Mouse (Mus musculus) spleen, embryonic (tissue): Measurements from ENCODE around the gene Rbm14.
"Not testable (repeated sequence)": the region's sequence is repeated elsewhere in the genome, so short reads cannot be mapped to it uniquely, and the experiment has no call there.

Experiments used
- CTCF ChIA-PET: fragments of 350-600 bp; sonication (Branson Sonifier 250); formaldehyde crosslinking; loops from one replicate; lab custom pipeline; 2022; lab: Charles Lee

Rbm14 gene

DNA sequence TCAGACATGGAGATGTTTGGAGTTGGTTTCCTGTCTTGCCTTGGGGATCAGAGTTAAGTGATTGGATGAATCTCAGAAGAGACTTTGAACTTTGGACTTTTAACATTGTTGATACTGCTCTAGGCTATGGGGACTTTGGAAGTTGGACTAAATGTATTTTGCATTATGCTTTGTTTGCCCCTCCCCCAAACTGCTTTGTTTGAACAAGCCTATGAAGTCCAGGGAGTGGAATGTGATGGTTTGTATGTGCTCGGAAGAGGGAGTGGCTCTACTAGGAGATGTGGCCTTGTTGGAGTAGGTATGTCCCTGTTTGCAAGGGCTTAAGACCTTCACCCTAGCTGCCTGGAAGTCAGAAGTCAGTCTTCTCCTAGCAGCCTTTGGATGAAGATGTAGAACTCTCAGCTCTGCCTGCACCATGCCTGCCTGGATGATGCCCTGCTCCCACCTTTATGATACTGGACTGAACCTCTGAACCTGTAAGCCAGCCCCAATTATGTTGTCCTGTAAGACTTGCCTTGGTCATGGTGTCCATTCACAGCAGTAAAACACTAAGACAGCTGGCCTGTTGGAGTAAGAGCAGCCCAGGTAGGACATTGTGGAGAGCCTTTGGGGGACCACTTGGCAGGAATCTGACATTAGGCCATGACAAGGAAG is 5.9 kb upstream of the Rbm14 start:
- CTCF ChIA-PET = no interaction called here

DNA sequence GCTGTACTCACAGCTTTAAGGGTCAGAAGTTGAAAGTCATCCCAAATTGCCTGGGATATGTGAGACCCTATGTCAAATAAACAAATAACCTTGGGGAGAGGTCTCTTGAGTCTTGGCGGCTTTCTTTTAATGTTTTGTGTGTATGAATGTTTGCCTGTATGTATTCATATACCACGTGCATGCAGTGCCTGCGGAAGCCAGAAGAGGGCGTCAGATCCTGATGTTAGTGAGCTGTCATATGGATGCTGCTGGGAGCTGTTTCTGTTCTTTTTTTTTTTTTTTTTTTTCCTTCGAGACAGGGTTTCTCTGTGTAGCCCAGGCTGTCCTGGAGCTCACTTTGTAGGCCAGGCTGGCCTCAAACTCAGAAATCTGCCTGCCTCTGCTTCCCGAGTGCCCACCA is 1.6 kb upstream of the Rbm14 start:
- CTCF ChIA-PET = no interaction called here

DNA sequence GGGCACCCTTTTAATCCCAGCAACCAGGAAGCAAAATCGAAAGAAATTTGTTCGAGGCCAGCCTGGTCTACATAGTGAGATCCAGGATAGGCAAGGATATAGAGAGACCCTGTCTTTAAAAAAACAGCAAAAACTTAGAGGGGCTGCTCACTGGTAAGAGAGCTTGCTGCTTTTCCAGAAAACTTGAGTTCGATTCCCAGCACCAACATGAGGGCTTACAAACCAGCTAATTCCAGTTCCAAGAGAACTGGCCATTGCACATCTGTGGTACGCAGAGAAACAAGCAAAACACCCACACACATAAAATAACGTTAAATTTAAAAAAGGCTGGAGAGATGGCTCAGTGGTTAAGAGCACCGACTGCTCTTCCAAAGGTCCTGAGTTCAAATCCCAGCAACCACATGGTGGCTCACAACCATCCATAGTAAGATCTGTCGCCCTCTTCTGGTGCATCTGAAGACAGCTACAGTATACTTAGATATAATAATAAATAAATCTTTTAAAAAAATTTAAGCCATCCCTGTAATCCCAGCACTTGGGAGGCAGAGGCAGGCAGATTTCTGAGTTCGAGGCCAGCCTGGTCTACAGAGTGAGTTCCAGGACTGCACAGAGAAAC is 1.0 kb upstream of the Rbm14 start:
- CTCF ChIA-PET = not testable (repeated sequence)

DNA sequence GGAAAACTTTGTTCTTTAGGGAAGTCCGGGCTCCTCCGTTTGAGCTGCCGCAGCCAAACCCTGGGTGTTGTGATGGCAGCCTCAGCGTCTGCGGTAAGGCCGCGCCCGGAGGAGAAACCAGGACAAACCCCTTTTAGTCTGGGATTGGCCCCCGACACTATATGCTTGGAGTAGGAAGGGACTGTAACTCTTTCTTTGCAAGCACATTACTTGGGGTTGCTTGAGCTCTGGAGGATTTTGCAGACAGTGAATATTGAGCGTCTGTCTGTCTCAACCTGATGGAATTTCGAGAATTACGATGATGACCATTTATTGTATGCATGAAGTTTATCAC is 442 bp upstream of the Rbm14 start:
- CTCF ChIA-PET = no interaction called here

DNA sequence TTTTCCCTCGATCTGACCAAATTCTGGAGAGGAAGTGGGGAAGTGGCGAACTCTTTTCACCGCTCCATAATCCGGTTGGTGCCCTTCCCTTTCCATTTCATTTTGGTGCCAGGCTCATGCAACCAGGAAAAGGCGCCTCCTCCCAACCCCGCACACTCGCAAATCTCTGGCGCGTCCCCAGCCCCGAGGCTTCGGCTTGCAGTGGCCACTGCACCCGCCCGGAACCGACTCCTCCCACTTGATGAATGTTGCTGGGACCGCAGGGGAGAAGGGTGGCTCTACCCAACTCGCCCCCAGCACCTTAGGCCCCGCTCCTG is 730 bp downstream of the Rbm14 start:
- CTCF ChIA-PET = interaction anchor here (0.6 kb wide), 1 partner anchor 1603 kb away, joined by 4 read pairs; no protein-coding TSS in a partner anchor

DNA sequence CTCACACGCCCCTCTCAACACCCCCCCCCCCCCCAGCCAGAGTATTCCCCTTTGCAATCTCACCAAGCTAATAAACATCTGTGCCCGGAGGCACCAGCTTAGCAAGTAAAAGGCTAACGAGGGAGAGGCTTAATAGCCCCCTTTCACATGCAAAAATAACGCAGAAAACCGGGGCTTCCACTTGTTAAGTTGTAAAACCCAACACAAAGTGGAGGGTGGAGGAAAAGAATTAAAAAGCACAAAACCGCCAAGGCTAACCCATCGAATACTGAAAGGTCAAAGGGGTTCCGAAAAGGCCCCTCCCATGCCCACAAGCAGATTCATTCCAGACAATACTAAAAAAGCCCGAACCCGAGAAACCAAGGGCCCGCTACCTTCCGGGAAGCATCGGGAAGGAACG is 1.1 kb downstream of the Rbm14 start:
- CTCF ChIA-PET = interaction anchor here (0.6 kb wide), 2 partner anchors 174 to 1604 kb away, joined by 4 to 5 read pairs; no protein-coding TSS in a partner anchor

DNA sequence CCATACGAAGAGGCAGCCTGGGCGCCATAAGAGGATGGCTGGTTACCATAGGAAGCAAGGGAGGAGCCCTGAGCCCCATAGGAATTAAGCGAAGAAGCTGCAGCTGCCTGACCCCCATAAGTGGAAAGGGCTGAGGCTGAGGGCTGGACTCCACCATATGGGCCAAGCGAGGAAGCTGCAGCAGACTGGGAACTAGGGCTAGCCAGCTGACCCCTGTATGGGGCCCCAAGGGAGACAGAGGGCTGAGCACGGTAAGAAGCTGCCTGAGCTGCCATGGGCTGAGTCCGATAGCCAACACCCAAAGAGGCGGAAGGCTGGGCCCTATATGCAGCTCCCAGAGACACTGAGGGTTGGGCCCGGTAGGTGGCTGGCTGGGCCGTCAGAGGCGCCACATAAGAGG is 8.2 kb downstream of the Rbm14 start:
- CTCF ChIA-PET = no interaction called here

DNA sequence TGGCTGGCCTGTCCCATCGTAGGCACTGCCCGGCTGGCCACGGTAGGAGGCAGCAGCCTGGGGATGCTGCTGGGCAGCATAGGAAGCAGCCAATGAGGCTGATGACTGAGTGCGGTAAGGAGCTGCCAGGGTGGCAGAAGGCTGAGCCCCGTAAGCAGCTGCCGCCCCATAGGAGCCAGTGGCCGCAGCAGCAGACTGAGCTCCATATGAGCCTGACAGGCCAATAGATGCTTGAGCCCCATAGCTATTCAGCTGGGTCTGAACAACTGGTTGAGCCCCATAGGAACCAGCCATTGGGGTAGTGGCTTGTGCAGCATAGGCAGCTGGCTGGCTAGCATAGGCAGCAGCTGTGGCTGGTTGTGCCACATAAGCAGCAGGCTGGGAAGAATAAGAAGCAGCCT is 8.7 kb downstream of the Rbm14 start:
- CTCF ChIA-PET = no interaction called here

DNA sequence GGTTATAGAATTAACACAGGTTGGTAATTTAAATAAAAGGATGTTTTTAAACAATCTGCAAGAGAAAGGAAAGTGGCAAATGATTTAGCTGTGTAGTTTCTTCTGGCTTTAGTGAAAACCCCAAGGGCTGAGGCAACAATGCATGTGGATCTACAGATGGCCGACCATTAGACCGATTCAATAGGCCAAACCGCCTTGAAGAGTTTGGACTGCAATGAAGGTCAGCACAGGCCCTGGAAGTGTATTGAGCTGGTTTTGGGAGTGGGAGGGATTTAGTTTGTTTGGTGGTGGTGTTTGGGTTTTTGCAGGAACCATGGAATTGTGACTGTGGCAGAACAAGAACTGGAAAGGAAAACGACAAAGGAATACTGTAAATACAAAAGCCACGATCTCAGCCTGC is 12.4 kb downstream of the Rbm14 start:
- CTCF ChIA-PET = no interaction called here

DNA sequence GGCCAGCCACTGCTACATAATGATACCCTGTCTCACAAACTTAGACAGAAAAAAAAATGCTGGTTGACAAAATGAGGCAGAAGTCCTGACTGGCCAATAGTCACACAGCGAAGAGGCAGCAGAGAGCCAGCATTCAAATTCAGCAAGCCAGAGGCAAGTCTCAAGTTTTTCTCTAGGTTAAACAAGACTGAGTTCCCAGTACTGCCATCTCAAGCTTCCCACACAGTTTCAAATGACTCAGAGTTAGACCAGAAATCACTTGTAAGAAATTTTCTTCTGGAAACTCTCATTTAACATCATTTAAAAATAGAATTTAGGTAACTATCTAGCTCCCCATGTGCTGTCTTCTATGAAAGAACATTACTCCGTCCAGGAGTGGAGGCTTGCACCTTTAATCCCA is 13.6 kb downstream of the Rbm14 start:
- CTCF ChIA-PET = no interaction called here

DNA sequence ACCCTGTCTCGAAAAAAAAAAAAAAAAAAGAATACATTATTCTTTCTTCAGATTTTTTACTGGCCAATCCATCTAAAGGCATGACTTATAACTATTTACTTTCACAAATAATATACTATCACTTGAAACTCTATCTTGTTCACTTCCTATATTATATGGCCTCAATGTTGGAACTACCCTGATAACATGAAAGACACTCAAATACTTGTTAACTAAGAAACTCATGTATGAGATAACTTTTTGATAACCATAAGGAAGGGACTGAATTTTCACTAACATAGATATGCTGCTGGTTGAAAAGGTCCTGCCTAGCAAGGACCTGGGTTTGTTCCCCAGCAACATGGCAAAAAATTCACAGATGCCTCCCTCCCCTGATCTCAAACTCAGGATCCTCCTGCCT is 15.5 kb downstream of the Rbm14 start:
- CTCF ChIA-PET = no interaction called here

DNA sequence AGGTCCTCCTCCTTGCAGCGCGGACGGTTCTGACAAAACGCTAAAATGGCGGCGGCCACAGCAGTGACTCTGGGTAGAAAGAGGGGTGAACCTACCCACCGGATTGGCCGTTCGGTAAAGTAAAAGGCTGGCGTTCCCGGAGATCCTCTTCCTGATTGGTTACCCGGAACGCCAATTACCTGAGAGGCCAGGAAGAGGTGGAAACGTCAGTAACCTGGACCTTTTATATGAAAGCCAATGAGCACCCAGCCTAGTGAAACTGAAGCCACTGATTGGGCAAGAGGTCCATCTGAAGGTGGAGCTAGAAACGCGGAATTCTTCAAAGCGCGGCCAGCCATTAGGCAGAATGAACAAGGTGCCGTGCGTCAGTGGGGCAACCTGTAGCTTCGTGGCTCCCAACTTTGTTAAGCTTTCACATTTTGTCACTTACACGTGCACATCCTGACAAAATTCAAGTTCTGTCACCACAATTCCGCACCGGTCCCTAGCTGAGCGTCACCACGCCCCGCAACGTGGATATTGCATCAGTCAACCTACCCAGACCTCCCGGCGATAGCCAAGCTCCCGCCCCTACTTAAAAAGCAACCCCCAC is 17.5 kb downstream of the Rbm14 start, which contains the start of gene Rbm4:
Gene Rbm4, minus strand, starts transcription at position 71 of the 592 bp plus-strand sequence.
- CTCF ChIA-PET = no interaction called here

DNA sequence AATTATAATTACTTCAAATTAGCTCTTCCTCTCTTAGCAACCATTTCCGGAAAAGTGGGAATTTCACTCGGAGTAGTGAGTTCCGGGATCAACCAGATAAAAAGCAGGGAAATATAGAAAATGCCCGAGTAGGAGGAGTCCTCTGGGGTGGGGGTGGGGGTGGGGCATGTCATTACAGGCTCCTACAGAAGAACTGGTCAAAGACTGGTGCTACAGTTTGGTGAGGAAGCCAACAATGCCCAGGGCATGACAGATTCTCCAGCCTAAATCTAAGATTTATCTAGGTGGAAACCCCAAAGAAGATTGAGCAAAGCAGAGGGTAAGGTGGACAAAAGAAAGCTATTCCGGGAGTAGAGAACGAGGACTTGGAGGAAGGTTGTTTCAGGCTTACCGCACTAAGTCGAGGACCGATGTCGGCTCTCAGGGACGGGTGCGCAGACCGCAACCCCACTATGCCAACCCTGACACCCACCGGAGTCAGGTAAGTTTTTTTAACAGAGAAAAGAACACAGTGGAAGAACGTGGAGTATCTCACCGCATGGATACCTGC is 18.1 kb downstream of the Rbm14 start:
- CTCF ChIA-PET = no interaction called here

DNA sequence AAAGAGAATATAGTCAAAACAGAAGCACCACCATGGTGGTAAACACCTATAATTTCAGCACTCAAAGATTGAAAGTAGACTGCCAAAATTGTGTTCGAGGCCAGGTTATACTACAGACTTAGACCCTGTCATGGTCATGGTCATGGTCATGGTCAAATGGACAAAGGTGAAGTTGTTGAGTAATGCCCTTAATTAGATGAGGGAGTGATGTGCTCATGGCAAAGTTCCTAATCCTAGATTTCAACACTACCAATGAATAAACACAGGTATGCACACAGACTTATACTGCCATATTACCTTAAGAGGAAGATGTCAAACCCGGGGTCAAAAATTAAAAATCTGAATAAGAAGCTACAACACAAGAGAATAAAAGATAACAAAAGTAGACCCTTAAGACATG is 25.1 kb downstream of the Rbm14 start:
- CTCF ChIA-PET = no interaction called here

DNA sequence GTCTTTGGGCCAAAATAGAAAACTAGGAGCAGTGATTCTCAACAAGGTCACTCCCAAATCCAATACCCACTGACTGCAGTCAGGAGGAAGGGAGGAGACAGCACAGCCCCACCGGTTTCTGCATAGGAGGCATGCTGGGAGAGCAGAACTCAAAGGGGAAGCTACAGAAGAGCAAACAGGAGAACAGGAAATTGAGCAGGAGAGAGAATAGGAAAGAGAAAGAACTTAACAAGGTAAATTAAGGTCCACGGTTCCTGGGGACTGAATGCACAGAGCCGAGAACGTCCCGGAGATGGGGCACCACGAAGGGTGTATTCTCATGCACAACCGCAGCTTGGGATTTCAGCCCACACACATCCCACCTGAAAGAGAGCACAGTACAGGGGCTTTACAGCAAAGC is 26.2 kb downstream of the Rbm14 start:
- CTCF ChIA-PET = no interaction called here

DNA sequence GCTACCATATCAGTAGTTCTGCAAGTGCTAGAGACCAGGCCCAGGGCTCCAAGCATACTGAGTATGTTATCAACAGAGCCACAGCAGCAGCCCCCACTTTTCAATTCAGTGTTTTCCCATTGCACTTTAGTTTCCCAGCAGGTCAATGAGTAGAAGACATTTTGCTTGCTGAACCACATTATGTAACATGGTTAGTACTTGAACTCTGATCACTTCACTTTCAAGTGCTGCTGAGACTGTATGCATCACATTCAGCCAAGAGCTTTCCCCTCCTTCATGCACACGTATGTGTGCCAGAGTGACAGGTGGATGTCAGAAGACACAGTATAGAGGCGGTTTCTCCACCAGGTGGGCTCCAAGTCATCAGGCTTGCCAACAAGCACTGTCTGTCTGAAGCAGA is 28.5 kb downstream of the Rbm14 start:
- CTCF ChIA-PET = no interaction called here

DNA sequence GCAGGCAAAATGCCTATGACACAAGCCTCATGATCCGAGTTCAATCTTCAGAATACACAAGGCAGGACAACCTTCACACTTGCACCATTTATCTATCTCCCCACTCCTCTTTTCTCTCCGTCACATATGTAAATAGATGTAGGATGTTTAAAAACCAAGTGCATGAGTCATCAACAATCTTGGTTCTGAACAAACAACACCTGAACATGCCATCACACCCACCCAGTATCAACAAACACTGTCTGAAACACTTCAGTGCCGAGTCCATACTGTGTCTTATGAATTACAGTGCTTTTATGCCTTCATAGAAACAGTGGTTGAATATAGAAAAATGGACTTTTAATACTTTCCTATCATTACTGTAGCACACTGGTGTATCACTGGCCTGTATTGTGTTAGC is 38.6 kb downstream of the Rbm14 start:
- CTCF ChIA-PET = no interaction called here

DNA sequence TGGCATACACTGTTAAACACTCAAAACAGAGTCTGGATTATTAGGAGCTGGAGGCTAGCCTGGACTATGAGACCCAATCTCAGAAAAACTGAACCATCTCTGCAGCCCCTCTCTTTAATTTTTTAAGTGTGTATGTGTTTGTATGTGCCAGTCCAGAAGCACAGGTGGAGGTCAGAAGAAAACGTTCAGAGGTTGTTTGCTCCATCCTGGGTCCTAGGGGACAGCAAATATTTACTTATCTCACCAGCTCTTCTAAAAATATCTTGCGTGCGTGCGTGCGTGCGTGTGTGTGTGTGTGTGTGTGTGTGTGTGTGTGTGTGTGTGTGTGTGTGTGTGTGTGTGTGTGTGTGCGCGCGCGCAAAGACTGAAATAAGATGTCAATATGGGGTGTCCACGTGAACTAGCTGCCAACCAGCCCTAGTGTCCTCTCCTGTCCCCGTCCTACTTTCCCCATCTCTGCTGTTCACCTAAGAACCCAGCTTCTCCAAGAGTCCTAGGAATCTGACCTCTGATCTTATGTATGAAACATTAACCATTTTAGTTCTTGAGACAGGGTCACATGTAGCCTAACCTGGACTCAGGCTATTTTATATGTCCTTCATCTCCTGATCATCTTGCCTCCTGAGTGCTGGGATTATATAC is 43.8 kb downstream of the Rbm14 start:
- CTCF ChIA-PET = no interaction called here

DNA sequence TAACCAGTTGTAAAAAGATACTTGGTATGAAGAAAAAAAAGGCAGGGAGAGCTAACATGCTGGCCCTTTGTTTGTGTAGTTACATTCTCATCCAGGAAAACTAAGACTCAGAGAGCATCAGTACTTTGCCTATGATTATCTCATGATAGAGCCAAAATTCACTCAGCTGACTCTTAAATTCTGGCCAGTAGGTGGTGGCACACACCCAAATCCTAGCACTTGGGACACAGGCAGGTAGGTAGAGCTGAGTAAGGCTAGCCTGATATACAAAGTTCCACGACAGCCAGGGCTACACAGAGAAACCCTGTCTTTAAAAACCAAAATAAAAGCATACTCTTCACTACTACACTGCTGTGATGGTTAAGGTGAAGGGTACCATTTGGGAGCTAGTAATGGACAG is 48.6 kb downstream of the Rbm14 start:
- CTCF ChIA-PET = no interaction called here

DNA sequence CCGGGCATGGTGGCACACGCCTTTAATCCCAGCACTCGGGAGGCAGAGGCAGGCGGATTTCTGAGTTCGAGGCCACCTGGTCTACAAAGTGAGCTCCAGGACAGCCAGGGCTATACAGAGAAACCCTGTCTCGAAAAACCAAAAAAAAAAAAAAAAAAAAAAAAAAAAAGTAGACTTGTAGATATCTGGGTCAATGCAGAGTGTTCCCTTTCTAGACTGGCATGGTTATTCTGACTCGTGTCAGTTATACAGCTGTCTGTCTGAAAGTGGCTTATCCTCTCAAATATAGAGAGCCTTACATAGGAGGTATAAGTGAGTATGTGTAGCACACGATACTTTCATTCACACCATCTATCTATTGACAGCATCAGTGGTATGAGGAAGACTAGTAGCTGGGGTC is 50.9 kb downstream of the Rbm14 start:
- CTCF ChIA-PET = not testable (repeated sequence)

DNA sequence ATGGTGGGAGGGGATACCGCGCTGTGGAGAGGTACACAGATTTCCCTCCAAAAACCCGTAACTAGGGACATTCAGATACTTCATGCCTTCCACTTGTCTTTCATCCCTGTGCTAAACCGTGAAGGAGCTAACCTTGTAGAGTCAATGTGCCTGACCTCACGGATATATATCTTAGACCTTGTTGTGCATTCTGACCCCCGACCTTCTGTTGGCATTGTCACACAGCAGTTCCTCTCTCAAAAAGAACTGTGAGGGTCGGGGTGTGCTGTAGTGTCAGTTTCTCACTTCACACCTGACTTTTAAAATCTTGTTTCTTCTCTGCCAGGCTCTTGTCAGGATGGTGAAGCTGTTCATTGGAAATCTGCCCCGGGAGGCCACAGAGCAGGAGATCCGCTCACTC is 54.5 kb downstream of the Rbm14 start:
- CTCF ChIA-PET = no interaction called here

DNA sequence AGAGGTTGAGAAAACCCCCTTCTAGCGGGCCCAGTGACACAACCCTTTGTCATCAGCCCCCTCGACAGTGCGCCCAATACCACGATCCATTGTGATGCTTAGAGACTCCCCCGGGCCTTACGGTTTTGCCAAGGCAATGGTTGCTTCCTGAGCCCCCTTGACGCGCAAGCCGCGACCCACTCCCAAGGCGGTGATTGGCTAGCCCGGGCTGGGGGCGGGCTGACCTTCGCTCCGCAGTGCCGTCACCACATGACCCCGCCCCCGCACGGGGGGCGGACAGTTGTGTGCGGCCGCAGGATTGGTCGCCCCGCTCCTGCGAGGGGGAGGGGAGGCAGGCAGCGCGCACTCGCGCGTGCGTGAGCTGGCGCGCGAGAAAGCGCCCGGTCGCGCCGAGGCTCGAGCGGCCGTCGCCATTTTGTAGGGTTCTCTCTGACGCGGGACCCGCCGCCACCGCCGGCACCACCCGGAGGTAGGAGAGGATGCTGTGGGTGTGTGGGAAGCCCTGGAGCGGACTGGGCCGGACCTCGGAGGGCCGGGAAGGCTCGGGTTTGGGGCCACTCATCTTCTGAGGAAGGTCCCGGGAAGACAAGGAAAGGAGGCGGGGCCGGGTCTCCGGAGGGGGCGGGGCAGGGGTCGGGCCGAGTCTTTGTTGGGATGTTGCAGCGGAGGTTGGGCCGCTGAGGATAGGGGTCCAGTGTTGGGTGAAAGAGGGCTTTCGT is 55.1 kb downstream of the Rbm14 start, which contains the start of gene Rbm4b:
Gene Rbm4b, plus strand, starts transcription at position 305 of the 719 bp plus-strand sequence.
- CTCF ChIA-PET = no interaction called here
